Mouse (Mus musculus): ENCODE results near the gene Socs4.
"Not testable (repeated sequence)": the region's sequence is repeated elsewhere in the genome, so short reads cannot be mapped to it uniquely, and the experiment has no call there.

Gene Socs4

GRCm38 (mm10) chr14:47285271-47285670 is 8.5 kb downstream of the Socs4 start:
- ATAC-seq (ENCODE audit: insufficient number of reproducible peaks, low FRiP score, low TSS enrichment) = no peak

GRCm38 (mm10) chr14:47286215-47286614 is 9.5 kb downstream of the Socs4 start:
- ATAC-seq (ENCODE audit: insufficient number of reproducible peaks, low FRiP score, low TSS enrichment) = no peak

GRCm38 (mm10) chr14:47287021-47287420 is 10.3 kb downstream of the Socs4 start:
- no peak for ATAC-seq (ENCODE audit: insufficient number of reproducible peaks, low FRiP score, low TSS enrichment)

- ATAC-seq (ENCODE audit: insufficient number of reproducible peaks, low FRiP score, low TSS enrichment) = no peak
Measured at GRCm38 (mm10) chr14:47291772-47292171, 15.0 kb downstream of the Socs4 start.

GRCm38 (mm10) chr14:47294136-47294535 is 17.4 kb downstream of the Socs4 start:
- no peak for ATAC-seq (ENCODE audit: insufficient number of reproducible peaks, low FRiP score, low TSS enrichment)

GRCm38 (mm10) chr14:47296232-47296631 is 19.5 kb downstream of the Socs4 start:
- ATAC-seq (ENCODE audit: insufficient number of reproducible peaks, low FRiP score, low TSS enrichment) = no peak

- ATAC-seq (ENCODE audit: insufficient number of reproducible peaks, low FRiP score, low TSS enrichment) = peak; percentile 94
Measured at GRCm38 (mm10) chr14:47297785-47298407, 21.2 kb downstream of the Socs4 start, which contains the start of gene Mapk1ip1l. Mapk1ip1l (plus strand) TSS chr14:47298266.

- no peak for ATAC-seq (ENCODE audit: insufficient number of reproducible peaks, low FRiP score, low TSS enrichment)
Measured at GRCm38 (mm10) chr14:47298408-47298792, 21.7 kb downstream of the Socs4 start.

GRCm38 (mm10) chr14:47298819-47299261 is 22.1 kb downstream of the Socs4 start:
- no peak for ATAC-seq (ENCODE audit: insufficient number of reproducible peaks, low FRiP score, low TSS enrichment)

GRCm38 (mm10) chr14:47302885-47303680 is 26.4 kb downstream of the Socs4 start:
- ATAC-seq (ENCODE audit: insufficient number of reproducible peaks, low FRiP score, low TSS enrichment) = no peak

- no peak for ATAC-seq (ENCODE audit: insufficient number of reproducible peaks, low FRiP score, low TSS enrichment)
Measured at GRCm38 (mm10) chr14:47304814-47305405, 28.2 kb downstream of the Socs4 start.

GRCm38 (mm10) chr14:47305933-47306332 is 29.2 kb downstream of the Socs4 start:
- ATAC-seq (ENCODE audit: insufficient number of reproducible peaks, low FRiP score, low TSS enrichment) = no peak

GRCm38 (mm10) chr14:47307669-47308068 is 30.9 kb downstream of the Socs4 start:
- no peak for ATAC-seq (ENCODE audit: insufficient number of reproducible peaks, low FRiP score, low TSS enrichment)

- ATAC-seq (ENCODE audit: insufficient number of reproducible peaks, low FRiP score, low TSS enrichment) = no peak
Measured at GRCm38 (mm10) chr14:47309061-47309460, 32.3 kb downstream of the Socs4 start.

- peak; percentile 85 for ATAC-seq (ENCODE audit: insufficient number of reproducible peaks, low FRiP score, low TSS enrichment)
Measured at GRCm38 (mm10) chr14:47310342-47311181, 33.8 kb downstream of the Socs4 start.

- no peak for ATAC-seq (ENCODE audit: insufficient number of reproducible peaks, low FRiP score, low TSS enrichment)
Measured at GRCm38 (mm10) chr14:47319362-47319761, 42.6 kb downstream of the Socs4 start.

GRCm38 (mm10) chr14:47321581-47321980 is 44.9 kb downstream of the Socs4 start:
- not testable (repeated sequence) for ATAC-seq (ENCODE audit: insufficient number of reproducible peaks, low FRiP score, low TSS enrichment)

GRCm38 (mm10) chr14:47325965-47326761 is 49.4 kb downstream of the Socs4 start:
- no peak for ATAC-seq (ENCODE audit: insufficient number of reproducible peaks, low FRiP score, low TSS enrichment)

GRCm38 (mm10) chr14:47327347-47327746 is 50.6 kb downstream of the Socs4 start:
- no peak for ATAC-seq (ENCODE audit: insufficient number of reproducible peaks, low FRiP score, low TSS enrichment)

- ATAC-seq (ENCODE audit: insufficient number of reproducible peaks, low FRiP score, low TSS enrichment) = no peak
Measured at GRCm38 (mm10) chr14:47331920-47332319, 55.2 kb downstream of the Socs4 start.

Measured in cerebellum, adult (tissue).